Mouse (Mus musculus): ENCODE measurements around the gene Rptor.

Gene Rptor

DNA sequence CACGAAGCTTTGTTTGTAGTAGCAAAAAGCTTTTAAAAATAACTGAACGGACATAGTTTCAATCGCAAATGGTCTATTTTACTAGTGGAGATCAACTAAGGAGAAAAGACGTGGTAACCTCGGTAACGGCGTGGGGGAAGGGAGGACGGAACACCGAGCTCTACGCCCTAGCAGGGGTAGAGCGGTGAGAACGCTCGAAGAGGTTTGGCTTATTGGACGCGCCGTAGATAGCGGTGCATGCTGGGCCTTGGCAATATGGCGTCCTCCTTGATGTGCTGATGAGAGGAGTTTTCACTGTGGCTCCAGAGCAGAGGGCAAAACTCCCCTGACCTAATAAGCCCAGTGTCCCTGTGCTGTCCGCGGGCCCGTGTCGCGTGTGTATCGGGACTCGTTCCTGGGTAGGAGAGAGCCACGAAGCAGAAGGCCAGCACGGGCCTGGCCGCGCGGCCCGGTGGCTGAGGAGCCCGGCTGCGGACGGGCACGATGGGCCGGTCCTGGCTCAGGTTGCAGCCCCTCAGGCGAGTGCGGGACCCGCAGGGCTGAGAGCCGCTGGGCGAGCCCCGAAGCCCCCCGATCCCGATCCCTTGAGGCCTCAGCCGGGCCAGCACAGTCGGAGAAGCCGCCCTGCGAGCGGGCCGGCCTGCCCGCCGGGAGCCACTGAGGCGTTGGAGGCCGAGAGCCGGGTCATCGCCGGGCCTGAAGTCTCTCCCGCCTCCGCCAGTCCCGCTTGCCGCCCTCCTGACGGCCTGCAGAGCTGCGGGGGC, at the start of gene Rptor:
TSS of gene Rptor (plus strand) at position 143 of the 764 bp plus-strand sequence.
- DNase-seq (ENCODE audit: low read depth, low spot score) = peak; percentile 94

DNA sequence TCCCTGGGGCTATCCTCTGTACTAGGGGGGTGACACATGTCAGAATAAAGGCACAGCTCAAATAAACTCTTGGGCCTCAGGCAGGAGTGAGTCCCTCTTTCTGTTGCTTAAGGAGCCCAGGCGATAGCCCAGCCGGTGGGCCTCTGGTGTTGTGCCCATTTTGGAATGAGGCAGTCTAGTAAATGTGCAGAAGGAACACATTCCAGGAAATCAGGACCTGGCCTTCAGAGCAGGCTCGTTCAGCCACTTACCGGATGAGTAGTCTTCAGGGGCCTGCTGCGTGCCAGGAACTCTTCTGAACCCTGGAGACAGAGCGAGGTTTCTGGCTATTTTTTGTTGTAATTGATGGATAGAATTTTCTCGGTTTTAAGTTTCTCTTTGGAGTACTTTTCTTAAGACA, 48.0 kb upstream of the Rptor start:
- DNase-seq (ENCODE audit: low read depth, low spot score) = no peak

DNA sequence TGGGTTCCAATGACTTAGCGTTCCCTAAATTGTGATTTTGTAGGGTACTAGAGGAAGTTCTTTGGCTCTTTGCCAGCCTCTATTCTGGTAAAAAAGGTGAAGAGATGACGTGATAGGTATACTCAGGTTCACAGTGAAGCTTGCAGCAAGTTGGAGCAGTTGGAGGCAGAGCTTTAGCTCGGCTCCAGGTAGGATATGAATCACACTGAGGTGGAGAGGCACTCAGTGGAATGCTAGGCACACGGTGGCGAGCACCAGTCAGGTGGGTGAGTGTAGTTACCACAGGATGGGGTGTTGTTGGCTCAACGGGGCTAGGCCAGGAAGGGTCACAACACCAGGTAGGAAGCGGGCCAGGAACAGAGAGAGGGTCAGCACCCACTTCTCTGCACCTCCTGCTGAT, 47.5 kb upstream of the Rptor start:
- DNase-seq (ENCODE audit: low read depth, low spot score) = no peak

DNA sequence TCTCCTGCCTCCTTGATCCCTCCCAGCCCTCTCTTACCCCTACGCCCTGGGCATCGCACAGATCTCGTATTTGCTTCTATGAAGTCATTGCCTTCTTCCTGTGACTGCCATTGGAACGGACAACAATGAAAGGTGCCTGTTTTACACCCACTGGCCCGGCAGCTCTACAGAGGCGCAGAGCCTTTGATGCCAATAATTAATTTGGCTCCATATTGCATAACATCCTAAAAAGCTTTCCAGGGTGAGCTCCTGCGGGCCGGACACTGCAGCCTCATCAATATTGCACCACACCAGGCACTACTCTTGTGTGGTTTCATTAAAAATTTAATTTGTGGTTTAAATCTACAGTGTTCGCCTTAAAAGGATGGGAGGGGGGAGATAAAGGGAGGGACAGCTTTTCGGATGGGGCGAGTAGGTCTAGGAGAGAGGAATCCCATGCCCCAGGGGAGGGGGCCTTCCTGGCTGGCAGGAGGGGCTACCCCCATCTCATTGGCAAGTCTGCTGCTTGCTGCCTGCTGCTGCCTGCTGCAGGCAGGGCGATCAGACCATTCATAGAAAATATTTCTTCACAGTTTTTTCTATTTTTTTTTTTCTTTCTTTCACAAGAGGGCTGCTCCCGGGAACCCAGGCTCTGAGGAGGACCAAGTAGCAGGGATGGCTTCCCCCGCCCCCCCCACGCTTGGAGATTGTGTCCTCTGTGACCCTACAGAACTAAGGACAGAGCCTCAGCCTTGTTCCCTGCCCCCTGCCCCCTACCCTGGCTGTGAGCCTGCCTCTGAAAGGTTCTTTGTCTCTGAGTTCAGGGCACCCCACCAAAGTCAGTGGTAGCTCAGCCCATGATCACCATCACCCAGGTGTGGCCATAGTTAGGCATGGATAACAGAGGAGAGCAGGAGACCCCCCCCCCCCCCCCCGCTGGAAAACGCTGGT, 44.5 kb upstream of the Rptor start:
- DNase-seq (ENCODE audit: low read depth, low spot score) = no peak

DNA sequence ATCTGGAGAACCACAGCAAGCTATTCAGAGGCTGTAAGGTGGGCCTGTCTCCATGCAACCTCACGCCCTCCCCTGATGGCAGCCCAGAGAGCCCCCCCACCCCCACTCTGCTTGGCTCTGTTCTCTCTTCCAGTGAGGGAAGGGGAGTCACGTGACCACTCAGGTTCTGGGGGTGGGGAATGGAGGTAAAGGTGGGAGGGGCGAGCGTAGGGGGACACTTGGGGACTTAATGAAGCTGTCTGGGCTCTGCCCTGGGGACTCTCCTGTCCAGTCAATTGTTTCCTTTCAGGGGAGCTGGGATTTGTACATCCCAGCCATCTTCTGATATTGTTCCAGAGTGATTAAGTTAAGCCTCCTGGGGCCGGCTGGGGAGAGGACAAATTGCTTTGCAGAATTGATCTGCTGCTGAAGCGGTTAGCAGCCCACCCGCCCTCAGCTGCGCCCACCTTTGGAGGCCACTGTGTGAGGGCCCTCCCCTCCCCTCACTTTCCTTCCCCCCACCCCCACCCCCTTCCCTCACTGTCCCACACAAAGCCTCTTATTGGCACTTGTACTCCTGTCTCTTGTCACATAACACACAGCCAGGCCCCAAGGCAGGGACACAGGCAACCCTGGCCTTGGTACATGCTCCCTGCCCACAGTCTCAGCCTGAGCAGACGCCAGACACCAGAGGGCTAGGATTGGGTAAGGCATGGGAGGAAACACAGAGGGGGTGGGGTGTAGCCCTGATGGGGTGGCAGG, 43.7 kb upstream of the Rptor start:
- DNase-seq (ENCODE audit: low read depth, low spot score) = no peak

DNA sequence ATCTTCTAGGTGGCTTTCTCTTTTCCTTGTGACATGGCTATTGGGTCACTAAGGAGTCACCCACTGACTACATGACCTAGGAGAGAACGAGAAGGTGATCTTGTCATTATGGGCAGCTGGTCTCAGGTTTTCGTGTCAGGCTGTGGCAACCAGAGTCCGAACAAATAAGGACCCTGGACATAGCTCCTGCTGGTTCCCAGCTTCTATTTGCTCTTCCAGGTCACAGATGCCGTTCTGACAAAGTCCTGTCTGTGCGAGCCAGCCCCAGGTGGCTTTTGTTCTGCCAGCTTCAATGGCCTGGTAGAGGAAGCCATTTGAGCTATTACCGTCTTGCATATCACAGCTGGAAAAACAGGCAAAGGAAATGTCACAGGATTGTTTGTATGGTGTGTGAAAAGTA, 40.4 kb upstream of the Rptor start:
- no peak for DNase-seq (ENCODE audit: low read depth, low spot score)

DNA sequence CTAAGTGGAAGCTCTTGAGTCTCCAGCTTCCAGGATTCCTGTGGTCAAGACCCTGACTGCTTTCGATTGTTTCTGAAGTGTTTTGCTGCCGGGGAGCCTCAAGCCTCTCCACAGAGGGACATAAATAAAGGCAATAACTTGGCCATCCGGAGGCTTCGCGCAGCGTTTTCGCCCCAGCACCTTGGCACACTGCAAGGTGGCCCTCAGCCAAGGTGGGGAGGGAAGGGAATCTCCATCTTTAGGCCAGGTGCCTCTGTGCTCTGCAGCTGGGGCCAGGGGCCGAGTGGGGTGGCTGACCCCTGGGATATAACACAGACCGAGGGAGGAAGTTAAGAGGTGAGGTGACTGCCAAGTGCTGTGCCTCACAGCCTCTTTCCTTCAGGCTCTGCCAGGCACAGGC, 39.5 kb upstream of the Rptor start:
- no peak for DNase-seq (ENCODE audit: low read depth, low spot score)

DNA sequence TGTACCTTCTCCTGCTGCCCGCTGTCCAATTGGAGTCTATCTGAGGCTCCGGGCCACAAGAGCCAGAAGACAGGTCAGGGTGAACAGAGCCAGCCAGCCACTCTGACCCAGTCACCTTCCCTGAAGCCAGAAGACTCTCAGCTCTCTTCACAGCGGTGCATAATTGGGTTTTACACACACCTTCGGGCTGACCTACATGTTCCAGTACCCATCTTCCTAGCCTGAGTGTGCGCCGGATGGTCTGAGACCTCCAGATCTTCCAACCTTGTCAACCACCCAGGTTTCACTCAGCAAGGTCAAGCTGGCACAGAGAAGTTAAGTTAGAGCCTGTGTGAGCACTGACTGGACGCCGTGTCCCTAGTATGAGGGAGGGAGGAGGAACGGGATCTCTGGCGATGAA, 38.3 kb upstream of the Rptor start:
- no peak for DNase-seq (ENCODE audit: low read depth, low spot score)

DNA sequence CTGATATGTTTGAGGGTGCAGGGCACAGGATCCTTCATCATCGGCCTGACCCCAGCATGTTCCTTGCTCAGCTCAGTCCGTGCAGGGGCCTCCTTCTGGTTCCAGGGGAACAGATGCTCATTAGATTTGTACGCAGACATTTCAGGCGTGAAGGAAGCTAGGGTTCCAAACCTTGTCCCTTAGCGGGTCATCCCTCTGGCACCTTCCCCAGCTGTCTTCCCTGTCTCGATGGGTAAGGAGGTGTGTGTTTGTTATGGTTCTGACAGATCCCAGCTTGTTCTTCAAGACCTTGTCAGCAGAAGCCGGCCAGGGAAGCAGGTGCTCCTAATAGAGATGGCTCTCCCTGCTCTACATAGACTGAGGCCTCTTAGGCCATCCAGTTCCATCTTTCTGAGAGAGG, 37.7 kb upstream of the Rptor start:
- DNase-seq (ENCODE audit: low read depth, low spot score) = no peak

DNA sequence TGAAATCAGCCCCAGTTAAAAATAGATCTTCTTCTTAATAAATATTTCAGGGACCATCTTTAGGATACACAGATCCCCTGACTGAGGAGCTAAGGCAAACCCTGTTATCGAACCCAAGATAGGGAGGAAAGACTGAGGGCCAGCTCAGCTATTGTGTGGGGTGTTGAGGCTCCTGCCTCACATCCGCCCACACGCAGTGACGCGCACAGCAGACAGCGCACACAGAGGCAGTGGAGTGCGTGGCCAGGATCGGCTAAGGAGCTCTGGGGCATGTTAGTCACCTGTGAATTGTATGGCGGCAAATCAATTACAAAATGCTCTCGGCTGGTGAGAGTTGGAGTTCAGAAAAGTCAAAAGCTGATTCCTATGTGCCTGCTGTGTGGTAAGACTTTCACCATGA, 37.0 kb upstream of the Rptor start:
- DNase-seq (ENCODE audit: low read depth, low spot score) = no peak

DNA sequence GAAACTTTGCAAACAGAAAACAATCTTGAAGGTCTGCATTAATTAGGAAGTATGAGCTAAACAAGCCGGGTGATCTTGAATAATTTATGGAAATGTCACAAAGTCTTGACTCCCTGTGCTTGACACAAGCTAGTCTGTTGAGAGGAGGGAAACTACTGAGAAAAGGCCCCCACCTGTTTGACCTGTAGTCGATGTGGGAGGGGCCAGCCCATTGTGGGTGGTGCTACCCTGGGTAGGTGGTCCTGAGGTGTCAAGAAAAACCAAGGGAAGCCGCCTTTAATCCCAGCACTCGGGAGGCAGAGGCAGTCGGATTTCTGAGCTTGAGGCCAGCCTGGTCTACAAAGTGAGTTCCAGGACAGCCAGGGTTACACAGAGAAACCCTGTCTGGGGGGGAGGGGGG, 36.5 kb upstream of the Rptor start:
- no peak for DNase-seq (ENCODE audit: low read depth, low spot score)

DNA sequence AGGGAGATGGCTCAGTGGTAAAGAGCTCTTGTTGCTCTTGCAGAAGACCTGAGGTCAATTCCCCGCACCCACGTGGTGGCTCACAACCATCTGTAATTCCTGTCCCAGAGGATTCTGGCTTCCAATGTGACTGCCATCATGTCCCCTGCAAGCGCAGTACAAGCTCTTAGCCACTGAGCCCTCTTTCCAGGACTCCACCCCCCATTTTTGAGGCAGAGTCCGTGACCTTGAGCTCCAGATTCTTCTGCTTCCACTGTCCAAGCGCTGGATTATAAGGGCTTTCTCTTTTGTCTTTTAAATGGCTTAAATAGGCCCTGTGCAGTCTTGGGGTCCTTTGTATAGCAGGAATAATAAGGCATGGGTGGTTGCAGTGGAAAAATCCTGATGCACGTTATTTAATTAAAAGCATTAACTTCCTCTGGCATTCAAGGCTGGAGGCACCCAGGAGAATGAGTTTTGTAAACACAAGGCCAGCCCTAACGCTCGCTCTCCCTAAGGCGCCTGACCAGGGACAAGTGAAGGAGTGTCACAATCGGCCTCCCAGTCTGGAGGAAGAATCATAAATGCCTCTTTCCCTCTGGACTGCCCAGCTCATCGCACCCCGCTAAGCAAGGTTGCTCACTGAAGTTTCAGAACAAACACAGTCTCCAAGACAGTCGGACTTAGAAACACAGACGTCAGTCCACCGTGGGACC, 30.2 kb upstream of the Rptor start:
- no peak for DNase-seq (ENCODE audit: low read depth, low spot score)

DNA sequence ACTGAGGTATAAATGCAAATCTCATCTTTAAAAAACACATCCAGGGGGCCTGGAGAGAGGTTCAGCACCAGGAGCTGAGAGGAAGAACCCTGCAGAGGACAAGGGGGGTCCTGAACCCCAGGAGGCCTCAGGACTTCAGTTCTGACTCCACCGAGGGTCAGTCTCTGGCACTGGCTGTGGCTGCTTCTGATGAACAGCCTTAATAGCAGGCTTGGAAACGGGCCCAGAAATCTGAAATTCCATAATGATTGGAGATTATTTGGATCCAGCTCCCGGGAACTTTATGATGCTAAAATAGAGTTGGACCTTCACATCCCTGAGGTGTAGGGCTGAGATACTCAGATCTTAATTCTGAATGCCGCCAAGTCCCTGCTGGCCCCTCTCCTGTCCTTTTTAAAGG, 25.9 kb upstream of the Rptor start:
- DNase-seq (ENCODE audit: low read depth, low spot score) = no peak

DNA sequence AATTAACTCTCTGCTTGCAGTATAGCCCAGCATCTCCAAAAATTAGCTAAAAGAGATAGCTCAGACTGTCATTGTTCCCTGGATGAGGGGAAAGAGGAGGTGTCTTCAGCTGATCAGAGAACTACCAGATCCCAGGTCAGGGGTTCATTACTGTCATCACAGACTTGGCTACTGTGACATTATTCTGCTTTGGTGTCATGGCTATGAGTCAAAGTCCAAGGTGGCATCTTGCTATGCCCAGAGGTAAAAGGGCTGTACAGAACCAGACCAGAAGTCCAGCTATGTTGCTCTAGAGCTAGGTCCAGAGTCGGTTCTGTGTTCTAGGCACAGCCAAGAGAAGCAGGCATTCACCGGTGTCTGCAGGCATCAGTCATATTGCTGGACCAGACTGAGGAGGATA, 25.0 kb upstream of the Rptor start:
- no peak for DNase-seq (ENCODE audit: low read depth, low spot score)

DNA sequence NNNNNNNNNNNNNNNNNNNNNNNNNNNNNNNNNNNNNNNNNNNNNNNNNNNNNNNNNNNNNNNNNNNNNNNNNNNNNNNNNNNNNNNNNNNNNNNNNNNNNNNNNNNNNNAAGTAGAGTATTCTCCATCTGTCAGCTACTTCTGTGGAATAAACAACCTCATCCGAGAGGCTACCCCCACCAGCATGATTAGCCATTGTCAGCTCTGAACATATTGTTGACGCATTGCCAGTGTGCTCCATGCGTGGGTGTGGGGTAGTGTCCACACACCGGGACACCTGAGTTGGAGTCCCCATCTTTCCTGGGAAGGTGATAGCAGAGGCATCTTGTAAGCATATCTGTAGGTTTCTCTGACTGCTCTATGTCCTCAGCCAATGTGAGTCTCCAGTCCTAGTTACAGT, 16.2 kb upstream of the Rptor start:
- no peak for DNase-seq (ENCODE audit: low read depth, low spot score)

DNA sequence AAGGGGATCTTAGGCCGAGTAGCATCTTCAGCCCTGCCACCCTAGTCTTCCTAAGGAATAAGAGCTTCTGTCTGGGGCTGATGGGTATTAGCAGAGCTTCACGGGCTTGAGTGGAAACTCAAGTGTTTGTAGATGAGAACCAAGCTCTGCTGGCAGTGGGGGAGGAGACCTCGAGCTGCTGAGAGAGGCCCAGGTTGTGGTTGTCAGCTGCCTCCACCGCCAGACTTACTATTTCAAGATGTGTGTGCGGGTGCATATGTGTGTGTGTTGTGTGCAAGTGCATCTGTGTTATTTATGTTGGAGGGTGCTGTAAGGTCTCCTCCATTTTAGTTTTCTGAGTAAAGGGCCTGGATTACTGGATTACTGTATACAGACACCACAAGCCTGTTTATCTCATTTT, 15.6 kb upstream of the Rptor start:
- DNase-seq (ENCODE audit: low read depth, low spot score) = no peak

DNA sequence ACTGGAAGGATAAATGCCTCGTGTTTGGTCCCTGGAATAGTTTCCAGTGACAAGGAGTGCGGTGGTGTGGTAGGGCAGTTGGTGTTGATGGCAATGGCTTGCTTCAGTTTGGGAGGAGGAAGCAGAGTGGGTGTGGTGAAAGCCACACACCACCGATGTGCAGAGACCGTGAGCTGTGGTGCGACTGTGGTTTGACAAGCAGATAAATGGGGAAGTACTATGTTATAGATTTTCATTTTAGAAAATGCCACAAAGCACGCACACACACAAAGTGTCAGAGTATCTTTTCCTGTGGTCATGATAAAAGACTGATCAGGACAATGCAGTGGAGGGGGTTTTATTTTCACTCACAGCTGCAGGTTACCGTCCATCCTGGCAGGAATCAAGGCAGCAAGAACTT, 13.5 kb upstream of the Rptor start:
- no peak for DNase-seq (ENCODE audit: low read depth, low spot score)

DNA sequence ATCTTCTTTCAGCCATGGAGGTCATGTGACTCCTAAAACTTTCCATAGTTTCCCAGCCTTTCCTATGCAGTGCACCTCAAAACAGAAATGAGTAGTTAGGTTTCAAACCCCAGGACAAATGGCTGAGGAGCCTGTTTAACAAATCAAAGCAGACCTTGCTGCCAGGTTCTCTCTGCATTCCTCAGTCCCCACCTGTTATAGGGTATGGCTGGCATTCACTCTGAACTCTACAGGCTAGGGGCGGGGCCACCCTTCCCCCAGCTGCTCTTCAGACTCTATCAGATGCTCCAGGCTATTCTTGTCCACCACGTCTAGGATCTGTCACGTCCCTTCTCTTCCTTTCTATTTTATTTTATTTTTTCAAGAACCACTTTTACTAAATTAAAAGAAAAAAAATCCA, 8.7 kb upstream of the Rptor start:
- DNase-seq (ENCODE audit: low read depth, low spot score) = no peak

DNA sequence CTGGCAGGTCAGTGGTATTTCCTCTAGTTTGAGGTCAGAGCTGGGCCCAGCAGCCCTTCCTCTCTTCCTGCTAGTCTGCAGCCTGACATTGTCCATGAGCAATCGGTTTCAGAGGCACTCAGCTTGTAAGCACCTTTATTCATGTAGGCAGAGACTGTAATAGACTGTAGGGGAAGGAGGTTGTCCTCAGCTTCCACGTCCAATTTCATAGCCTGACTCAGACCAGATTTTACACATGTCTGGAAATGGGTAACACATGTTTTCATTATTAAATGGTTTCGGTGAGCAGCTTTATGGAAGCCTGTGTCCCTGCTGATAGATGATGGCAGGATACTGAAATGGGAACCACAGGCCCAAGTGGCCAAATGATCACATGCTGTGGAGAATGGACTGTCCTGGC, 3.8 kb upstream of the Rptor start:
- no peak for DNase-seq (ENCODE audit: low read depth, low spot score)

DNA sequence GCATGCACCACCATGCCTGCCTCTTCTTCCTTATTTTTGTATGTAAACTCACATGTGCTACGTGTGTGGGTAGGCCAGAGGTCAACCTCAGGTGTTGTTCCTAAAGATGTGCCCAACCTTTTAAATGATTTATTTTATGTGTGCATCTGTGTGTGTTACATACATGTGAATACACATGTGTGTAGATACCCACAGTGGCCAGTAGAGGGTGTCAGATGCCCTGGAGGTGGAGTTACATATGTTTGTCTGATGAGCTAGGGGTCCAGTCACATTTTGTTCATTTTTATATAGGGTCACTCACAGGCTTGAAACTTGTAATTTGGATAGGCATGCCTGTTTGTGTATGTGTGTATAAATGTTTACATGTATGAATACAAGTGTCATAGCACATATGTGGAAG, 2.4 kb upstream of the Rptor start:
- DNase-seq (ENCODE audit: low read depth, low spot score) = no peak

DNA sequence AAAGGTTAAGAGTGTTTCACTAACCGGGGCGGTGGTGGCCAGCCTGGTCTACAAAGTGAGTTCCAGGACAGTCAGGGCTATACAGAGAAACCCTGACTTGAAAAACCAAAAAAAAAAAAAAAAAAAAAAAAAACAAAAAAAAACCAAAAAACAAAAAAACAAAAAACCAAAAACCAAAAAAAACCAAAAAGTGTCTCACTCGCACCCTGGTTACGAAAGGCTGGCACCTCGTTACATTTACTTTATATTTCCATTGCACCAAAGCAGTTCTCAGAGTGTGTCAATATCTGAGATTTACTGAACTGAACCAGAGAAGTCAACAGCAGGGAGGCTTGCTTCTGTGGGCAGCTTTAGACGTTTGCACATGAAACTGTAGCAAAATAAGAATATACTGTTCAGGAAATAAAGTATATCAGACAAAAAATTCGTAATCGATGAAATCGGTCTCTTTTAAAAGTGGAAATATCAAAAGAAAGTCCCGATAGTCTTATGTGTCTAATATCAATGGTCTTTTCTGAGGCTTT, 466 bp upstream of the Rptor start:
- no peak for DNase-seq (ENCODE audit: low read depth, low spot score)

DNA sequence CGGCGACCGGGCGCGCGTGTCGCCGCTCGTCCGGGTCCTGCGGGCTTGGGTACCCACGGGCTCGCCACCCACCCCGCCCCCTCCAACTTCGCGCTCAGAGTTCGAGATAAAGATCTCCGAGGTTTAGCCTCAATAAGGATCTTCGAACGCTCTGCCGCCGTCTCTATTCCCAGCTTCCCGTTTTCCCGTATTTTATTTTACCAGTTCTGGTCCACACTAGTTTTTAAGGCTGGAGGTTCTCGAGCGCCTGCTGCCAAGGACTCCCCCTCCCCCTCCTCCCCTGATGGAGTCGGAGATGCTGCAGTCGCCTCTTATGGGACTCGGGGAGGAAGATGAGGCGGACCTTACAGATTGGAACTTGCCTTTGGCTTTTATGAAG, 811 bp downstream of the Rptor start:
- DNase-seq (ENCODE audit: low read depth, low spot score) = no peak

Measured in retina, adult 2 months (tissue).